Mouse (Mus musculus): ENCODE measurements at regions not wholly inside any gene's neighbourhood (a gene's known extent, or its start where the extent isn't known, plus 50 kb on each side); places are given as distances from the start of the nearest gene placed in this dataset.

DNA sequence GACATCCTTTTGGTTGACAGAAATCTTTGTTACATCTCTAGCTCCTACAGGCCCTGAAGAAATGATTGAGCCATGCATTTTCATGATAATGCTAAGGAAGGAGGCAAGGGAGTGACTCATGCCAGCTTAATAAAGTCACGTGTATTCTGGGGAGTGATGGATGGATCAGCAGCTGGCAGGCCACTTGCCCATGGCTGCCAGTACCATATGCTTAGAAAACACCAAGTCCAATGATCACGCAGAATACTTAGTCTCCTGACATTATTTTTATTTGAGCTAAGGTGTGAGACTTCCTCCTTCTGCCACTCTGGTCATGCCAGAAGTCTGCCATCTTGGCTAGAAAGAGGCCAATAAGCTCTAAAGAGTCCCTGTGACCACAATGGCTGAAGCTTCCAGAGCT lies 129.3 kb downstream of the H2afy start:
- TF ChIP-seq CTCF (IDR thresholded peaks at IDR 0.05; ENCODE audit: borderline replicate concordance, extremely low read depth, insufficient read depth, insufficient read length) (no peak), POLR2A (IDR thresholded peaks at IDR 0.05; ENCODE audit: borderline replicate concordance, extremely low read depth, insufficient read depth, insufficient read length, poor library complexity, severe bottlenecking) (no peak)

All from brain, embryonic 14.5 days (tissue).